Mouse (Mus musculus): ENCODE measurements at regions not wholly inside any gene's neighbourhood (a gene's known extent, or its start where the extent isn't known, plus 50 kb on each side); places are given as distances from the start of the nearest gene placed in this dataset.
"Not testable (repeated sequence)": the region's sequence is repeated elsewhere in the genome, so short reads cannot be mapped to it uniquely, and the experiment has no call there.

GRCm38 (mm10) chr9:9420326-9420725 is 181.4 kb upstream of the Arhgap42 start:
- no peaks in the 10 kb centered on the region for H3K36me3 ChIP-seq (replicated peaks in 1 of 2; ENCODE audit: control insufficient read depth in 1 of 2, insufficient read depth in 1 of 2, low read length in 1 of 2)
- H3K79me2 ChIP-seq (replicated peaks; ENCODE audit: control insufficient read depth, extremely low read depth, insufficient read depth, poor library complexity, severe bottlenecking), result no peaks in the 10 kb centered on the region
- no peaks in the 10 kb centered on the region for H3K27me3 ChIP-seq (replicated peaks)
- no peak overlapping the region for H3K4me3 ChIP-seq (replicated peaks in 1 of 3; ENCODE audit: low read depth in 2 of 3, low read length in 2 of 3, poor library complexity in 1 of 3)
- TF ChIP-seq ELF1 (IDR thresholded peaks at IDR 0.05; ENCODE audit: low read depth, low read length) (no peak), EP300 (IDR thresholded peaks at IDR 0.05; ENCODE audit: low read length) (no peak), TCF12 (IDR thresholded peaks at IDR 0.05; ENCODE audit: low read depth, low read length) (no peak), ZKSCAN1 (IDR thresholded peaks at IDR 0.05; ENCODE audit: borderline replicate concordance, low read depth, low read length) (no peak)
- dilution Hi-C loops (cut with MboI; ENCODE audit: extremely low pct_ligation_motif_present, extremely low pct_unique_long_range_greater_than_20kb, low sequenced_read_pairs), result no loop called here
- no peak overlapping the region for H3K4me2 ChIP-seq (ENCODE audit: insufficient read depth, low read depth, poor library complexity, severe bottlenecking)
- no peak overlapping the region for H3K9ac ChIP-seq (ENCODE audit: insufficient read depth, low read depth)
- H3K9me3 ChIP-seq (replicated peaks; ENCODE audit: low read length), result peaks cover 39% of the 10 kb centered on the region
- in situ Hi-C loops (cut with MboI; ENCODE audit: low pct_ligation_motif_present, low pct_unique_long_range_greater_than_20kb, low sequenced_read_pairs), result no loop called here
- no peaks in the 10 kb centered on the region for H3K4me1 ChIP-seq (ENCODE audit: control insufficient read depth in 1 of 2, insufficient read depth in 2 of 2)
- no peak overlapping the region for H3K27ac ChIP-seq (ENCODE audit: insufficient read depth, low read depth)
- no peak for DNase-seq (ENCODE audit: extremely low read depth)

- no peaks in the 10 kb centered on the region for H3K79me2 ChIP-seq (replicated peaks; ENCODE audit: control insufficient read depth, extremely low read depth, insufficient read depth, poor library complexity, severe bottlenecking)
- no peaks in the 10 kb centered on the region for H3K4me1 ChIP-seq (ENCODE audit: control insufficient read depth in 1 of 2, insufficient read depth in 2 of 2)
- DNase-seq (ENCODE audit: extremely low read depth), result no peak
- no peaks in the 10 kb centered on the region for H3K27me3 ChIP-seq (replicated peaks)
- no peaks in the 10 kb centered on the region for H3K36me3 ChIP-seq (replicated peaks in 1 of 2; ENCODE audit: control insufficient read depth in 1 of 2, insufficient read depth in 1 of 2, low read length in 1 of 2)
- no peak overlapping the region for H3K27ac ChIP-seq (ENCODE audit: insufficient read depth, low read depth)
- H3K9me3 ChIP-seq (replicated peaks; ENCODE audit: low read length), result peaks cover 30% of the 10 kb centered on the region
- H3K4me3 ChIP-seq (replicated peaks in 1 of 3; ENCODE audit: low read depth in 2 of 3, low read length in 2 of 3, poor library complexity in 1 of 3), result no peak overlapping the region
- no peak overlapping the region for H3K9ac ChIP-seq (ENCODE audit: insufficient read depth, low read depth)
- TF ChIP-seq SIN3A (IDR thresholded peaks at IDR 0.05; ENCODE audit: low read length), result no peak
- TF ChIP-seq CHD2 (IDR thresholded peaks at IDR 0.05; ENCODE audit: low read length), result no peak
- no peak for TF ChIP-seq TCF12 (IDR thresholded peaks at IDR 0.05; ENCODE audit: low read depth, low read length)
- no peak for TF ChIP-seq ZMIZ1 (IDR thresholded peaks at IDR 0.05; ENCODE audit: low read depth, low read length)
- no peak for TF ChIP-seq RCOR1 (conservative IDR thresholded peaks at IDR 0.05; ENCODE audit: low read depth, low read length)
- no peak for TF ChIP-seq BHLHE40 (IDR thresholded peaks at IDR 0.05; ENCODE audit: low read depth, low read length)
- TF ChIP-seq NELFE (IDR thresholded peaks at IDR 0.05; ENCODE audit: low read depth, low read length), result no peak
- TF ChIP-seq ZKSCAN1 (IDR thresholded peaks at IDR 0.05; ENCODE audit: borderline replicate concordance, low read depth, low read length), result no peak
- TF ChIP-seq E2F4 (IDR thresholded peaks at IDR 0.05; ENCODE audit: insufficient replicate concordance, low read depth, low read length), result no peak
- TF ChIP-seq MXI1 (IDR thresholded peaks at IDR 0.05; ENCODE audit: low read depth, low read length), result no peak
- no peak for TF ChIP-seq POLR2AphosphoS2 (IDR thresholded peaks at IDR 0.05; ENCODE audit: low read depth, low read length)
- TF ChIP-seq USF1 (IDR thresholded peaks at IDR 0.05; ENCODE audit: low read depth, low read length), result no peak
- no peak for TF ChIP-seq MAFK (IDR thresholded peaks at IDR 0.05; ENCODE audit: insufficient replicate concordance, low read length)
- no peak for TF ChIP-seq GABPA (IDR thresholded peaks at IDR 0.05; ENCODE audit: insufficient replicate concordance, low read depth, low read length)
- no peak for TF ChIP-seq MYC (IDR thresholded peaks at IDR 0.05; ENCODE audit: low read depth, low read length)
- no peak for TF ChIP-seq ZC3H11A (IDR thresholded peaks at IDR 0.05; ENCODE audit: low read depth, low read length)
- TF ChIP-seq CHD1 (IDR thresholded peaks at IDR 0.05; ENCODE audit: low read depth, low read length), result no peak
- no peak for TF ChIP-seq UBTF (IDR thresholded peaks at IDR 0.05; ENCODE audit: low read depth, low read length)
- dilution Hi-C loops (cut with MboI; ENCODE audit: extremely low pct_ligation_motif_present, extremely low pct_unique_long_range_greater_than_20kb, low sequenced_read_pairs), result no loop called here
- H3K4me2 ChIP-seq (ENCODE audit: insufficient read depth, low read depth, poor library complexity, severe bottlenecking), result no peak overlapping the region
- in situ Hi-C loops (cut with MboI; ENCODE audit: low pct_ligation_motif_present, low pct_unique_long_range_greater_than_20kb, low sequenced_read_pairs), result no loop called here
Measured at GRCm38 (mm10) chr9:9412460-9413181, 173.7 kb upstream of the Arhgap42 start.

- dilution Hi-C loops (cut with MboI; ENCODE audit: extremely low pct_ligation_motif_present, extremely low pct_unique_long_range_greater_than_20kb, low sequenced_read_pairs); H3K36me3 ChIP-seq (replicated peaks in 1 of 2; ENCODE audit: control insufficient read depth in 1 of 2, insufficient read depth in 1 of 2, low read length in 1 of 2): not testable (repeated sequence)
Measured at GRCm38 (mm10) chr9:9394190-9394589, 155.3 kb upstream of the Arhgap42 start.

More at GRCm38 (mm10) chr9:9394190-9394589, 155.3 kb upstream of the Arhgap42 start:
- H3K9ac ChIP-seq (ENCODE audit: insufficient read depth, low read depth); H3K4me1 ChIP-seq (ENCODE audit: control insufficient read depth in 1 of 2, insufficient read depth in 2 of 2); DNase-seq (ENCODE audit: extremely low read depth); H3K79me2 ChIP-seq (replicated peaks; ENCODE audit: control insufficient read depth, extremely low read depth, insufficient read depth, poor library complexity, severe bottlenecking); H3K27ac ChIP-seq (ENCODE audit: insufficient read depth, low read depth); H3K4me3 ChIP-seq (replicated peaks in 1 of 3; ENCODE audit: low read depth in 2 of 3, low read length in 2 of 3, poor library complexity in 1 of 3); H3K4me2 ChIP-seq (ENCODE audit: insufficient read depth, low read depth, poor library complexity, severe bottlenecking); in situ Hi-C loops (cut with MboI; ENCODE audit: low pct_ligation_motif_present, low pct_unique_long_range_greater_than_20kb, low sequenced_read_pairs); H3K27me3 ChIP-seq (replicated peaks): not testable (repeated sequence)
- peaks cover 17% of the 10 kb centered on the region for H3K9me3 ChIP-seq (replicated peaks; ENCODE audit: low read length)
